Mouse (Mus musculus): ENCODE measurements around the gene Mroh2a.

- TF ChIP-seq CTCF (IDR thresholded peaks at IDR 0.05; ENCODE audit: extremely low read depth, insufficient read depth, insufficient read length, insufficient replicate concordance) (no peak), POLR2A (IDR thresholded peaks at IDR 0.05; ENCODE audit: low read depth, low read length) (no peak)
Observed at GRCm38 (mm10) chr1:88257681-88258080, 30.9 kb downstream of the Mroh2a start.
